Mouse (Mus musculus) CH12.LX (cell line): ENCODE measurements at regions not wholly inside any gene's neighbourhood (a gene's known extent, or its start where the extent isn't known, plus 50 kb on each side); places are given as distances from the start of the nearest gene placed in this dataset.

Experiments used
- CTCF ChIP-seq, 2 experiments: IDR thresholded peaks in 1 of 2; conservative IDR thresholded peaks in 1 of 2; 2 replicates each; pipeline ENCODE4 v1.5.1; 2011 to 2012; ENCODE audit warnings: low read depth in 2 of 2, low read length in 2 of 2, improper control_type of control experiment in 1 of 2, inconsistent platforms in 1 of 2, mild to moderate bottlenecking in 1 of 2, moderate library complexity in 1 of 2
- E2F4 ChIP-seq: IDR thresholded peaks from 2 replicates; pipeline ENCODE4 v1.6.1; 2011; ENCODE audit warnings: low read depth, low read length, improper control_type of control experiment; ENCODE audit not compliant: insufficient replicate concordance
- EP300 ChIP-seq: IDR thresholded peaks from 2 replicates; pipeline ENCODE4 v1.6.1; 2011; ENCODE audit warnings: low read length, improper control_type of control experiment
- KAT2A ChIP-seq: IDR thresholded peaks from 2 replicates; pipeline ENCODE4 v1.6.1; 2012; ENCODE audit warnings: low read length, improper control_type of control experiment, inconsistent platforms; ENCODE audit not compliant: insufficient replicate concordance
- MAFK ChIP-seq: IDR thresholded peaks from 2 replicates; pipeline ENCODE4 v1.6.1; 2011; ENCODE audit warnings: low read length, improper control_type of control experiment; ENCODE audit not compliant: insufficient replicate concordance
- MAZ ChIP-seq: IDR thresholded peaks from 2 replicates; pipeline ENCODE4 v1.6.1; 2012; ENCODE audit warnings: low read depth, mild to moderate bottlenecking, inconsistent platforms, low read length, improper control_type of control experiment, moderate library complexity
- NRF1 ChIP-seq: IDR thresholded peaks from 2 replicates; pipeline ENCODE4 v1.6.1; 2014; ENCODE audit warnings: low read depth, mild to moderate bottlenecking, inconsistent platforms, low read length, improper control_type of control experiment, moderate library complexity
- POLR2A ChIP-seq: IDR thresholded peaks from 2 replicates; pipeline ENCODE4 v1.6.1; 2011; ENCODE audit warnings: low read depth, mild to moderate bottlenecking, improper control_type of control experiment, low read length
- SIN3A ChIP-seq: IDR thresholded peaks from 2 replicates; pipeline ENCODE4 v1.6.1; 2012; ENCODE audit warnings: low read length, improper control_type of control experiment, inconsistent platforms
- TBP ChIP-seq: conservative IDR thresholded peaks from 2 replicates; pipeline ENCODE4 v1.6.1; 2011; ENCODE audit warnings: low read depth, low read length, improper control_type of control experiment
- UBTF ChIP-seq: IDR thresholded peaks from 2 replicates; pipeline ENCODE4 v1.6.1; 2012; ENCODE audit warnings: low read depth, mild to moderate bottlenecking, inconsistent platforms, low read length, improper control_type of control experiment, moderate library complexity
- USF1 ChIP-seq: IDR thresholded peaks from 2 replicates; pipeline ENCODE4 v1.6.1; 2014; ENCODE audit warnings: low read depth, mild to moderate bottlenecking, inconsistent platforms, low read length, improper control_type of control experiment
- USF2 ChIP-seq: conservative IDR thresholded peaks from 2 replicates; pipeline ENCODE4 v1.6.1; 2011; ENCODE audit warnings: low read depth, low read length, improper control_type of control experiment

DNA sequence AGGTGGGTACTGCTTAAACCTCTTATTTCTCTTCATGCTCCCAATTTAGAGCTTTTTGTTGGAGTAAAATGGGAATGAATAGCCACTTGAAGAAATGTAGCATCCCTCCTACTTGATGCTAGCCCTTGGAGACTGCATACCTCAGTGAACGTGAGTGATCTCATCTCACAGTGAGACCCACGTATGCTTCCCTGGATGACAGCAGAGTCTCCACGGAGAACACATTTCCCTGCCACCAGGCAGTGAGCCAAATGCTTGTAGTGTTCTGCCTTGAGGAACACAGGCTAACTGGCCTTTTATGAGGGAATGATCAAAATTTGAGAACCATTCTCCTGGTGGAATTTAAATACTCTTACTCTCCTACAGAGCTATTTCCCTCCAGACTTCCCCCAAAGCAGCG lies 280.1 kb upstream of the Gm9972 start:
- TF ChIP-seq SIN3A (no peak), NRF1 (no peak), KAT2A (no peak), POLR2A (no peak), MAZ (no peak), EP300 (no peak), E2F4 (no peak), MAFK (no peak), TBP (no peak), CTCF (conservative IDR thresholded peaks at IDR 0.05 in 1 of 2, IDR thresholded peaks at IDR 0.05 in 1 of 2; ENCODE audit: low read depth in 2 of 2, low read length in 2 of 2) (no peak), USF1 (no peak), USF2 (no peak), UBTF (no peak)
